Mouse (Mus musculus): Measurements from ENCODE around the gene Gpr108. TPM values are rescaled to one million over a fixed set of nuclear protein-coding genes. Genes with fewer than 3 reads are reported as not detected.
A peak's percentile ranks its signal among the peaks of the same experiment; 100 is the strongest.

The Gpr108 gene
- total RNA-seq, 2 experiments from 2014 or later, result 24.1 to 26.7 TPM

- peak; percentile 84 to 93 for DNase-seq (ENCODE audit: low spot score in 2 of 2)
Measured at GRCm38 (mm10) chr17:57247393-57248200, 649 bp downstream of the Gpr108 start.

- DNase-seq (ENCODE audit: low spot score in 2 of 2), result no peak
Measured at GRCm38 (mm10) chr17:57246663-57247392, 1.4 kb downstream of the Gpr108 start.

GRCm38 (mm10) chr17:57245311-57245929 lies 2.8 kb downstream of the Gpr108 start:
- DNase-seq (ENCODE audit: low spot score in 2 of 2), result no peak

GRCm38 (mm10) chr17:57243650-57244370 lies 4.4 kb downstream of the Gpr108 start:
- DNase-seq (ENCODE audit: low spot score in 2 of 2), result no peak

- no peak for DNase-seq (ENCODE audit: low spot score in 2 of 2)
Measured at GRCm38 (mm10) chr17:57237181-57237580, 11.1 kb downstream of the Gpr108 start.

- DNase-seq (ENCODE audit: low spot score in 2 of 2), result no peak
Measured at GRCm38 (mm10) chr17:57235803-57236202, 12.4 kb downstream of the Gpr108 start.

- DNase-seq (ENCODE audit: low spot score in 2 of 2), result no peak
Measured at GRCm38 (mm10) chr17:57234254-57234928, 13.9 kb downstream of the Gpr108 start.

GRCm38 (mm10) chr17:57233038-57233437 lies 15.2 kb downstream of the Gpr108 start:
- no peak for DNase-seq (ENCODE audit: low spot score in 2 of 2)

- DNase-seq (ENCODE audit: low spot score in 2 of 2), result no peak
Measured at GRCm38 (mm10) chr17:57232200-57232599, 16.0 kb downstream of the Gpr108 start.

GRCm38 (mm10) chr17:57231321-57231771 lies 16.9 kb downstream of the Gpr108 start:
- DNase-seq (ENCODE audit: low spot score in 2 of 2), result no peak

- DNase-seq (ENCODE audit: low spot score in 2 of 2), result no peak
Measured at GRCm38 (mm10) chr17:57230728-57231125, 17.5 kb downstream of the Gpr108 start.

GRCm38 (mm10) chr17:57229851-57230727 lies 18.2 kb downstream of the Gpr108 start:
- DNase-seq (ENCODE audit: low spot score in 2 of 2), result no peak

GRCm38 (mm10) chr17:57228873-57229272 lies 19.4 kb downstream of the Gpr108 start:
- no peak for DNase-seq (ENCODE audit: low spot score in 2 of 2)

- DNase-seq (ENCODE audit: low spot score in 2 of 2), result no peak
Measured at GRCm38 (mm10) chr17:57228014-57228413, 20.2 kb downstream of the Gpr108 start, which contains the start of gene C3. C3 (minus strand) TSS chr17:57228136.

- DNase-seq (ENCODE audit: low spot score in 2 of 2), result no peak
Measured at GRCm38 (mm10) chr17:57227468-57227867, 20.8 kb downstream of the Gpr108 start.

- no peak for DNase-seq (ENCODE audit: low spot score in 2 of 2)
Measured at GRCm38 (mm10) chr17:57223313-57223712, 24.9 kb downstream of the Gpr108 start.

- DNase-seq (ENCODE audit: low spot score in 2 of 2), result no peak
Measured at GRCm38 (mm10) chr17:57221911-57222310, 26.3 kb downstream of the Gpr108 start.

- no peak for DNase-seq (ENCODE audit: low spot score in 2 of 2)
Measured at GRCm38 (mm10) chr17:57219884-57220207, 28.4 kb downstream of the Gpr108 start.

GRCm38 (mm10) chr17:57219167-57219883 lies 28.9 kb downstream of the Gpr108 start:
- DNase-seq (ENCODE audit: low spot score in 2 of 2), result peak; percentile 51 to 67
